Mouse (Mus musculus) hindbrain, embryonic 11.5 days (tissue): ENCODE data around the gene Scgb1b3. TPM values are rescaled to one million over a fixed set of nuclear protein-coding genes. Genes with fewer than 3 reads are reported as not detected.

ENCODE experiments used
- ATAC-seq: fragments of 200-750 bp; cut with Nextera tagmentation; 2 replicates; pipeline ENCODE4 v1.8.0; 2017; ENCODE audit warnings: mild to moderate bottlenecking, moderate TSS enrichment, moderate library complexity; ENCODE audit not compliant: low FRiP score
- DNase-seq: peaks from one replicate; pipeline ENCODE4 v3.0.0-alpha.2; 2015; ENCODE audit warnings: low spot score
- H3K27ac ChIP-seq: fragments of 300-500 bp; sonication (generic); 2 replicates; pipeline ENCODE4 v1.5.1; 2014; ENCODE audit warnings: mild to moderate bottlenecking, low read depth, low read length
- H3K27me3 ChIP-seq: fragments of 300-500 bp; sonication (generic); 2 replicates; pipeline ENCODE4 v1.6.1; 2014; ENCODE audit warnings: mild to moderate bottlenecking, low read length, moderate library complexity, mixed read lengths; ENCODE audit not compliant: control insufficient read depth, insufficient read depth
- H3K36me3 ChIP-seq: fragments of 300-500 bp; sonication (generic); 2 replicates; pipeline ENCODE4 v1.6.1; 2014; ENCODE audit warnings: mild to moderate bottlenecking, low read length, moderate library complexity, mixed read lengths; ENCODE audit not compliant: control insufficient read depth, insufficient read depth
- H3K4me1 ChIP-seq: fragments of 300-500 bp; sonication (generic); replicated peaks from 2 replicates; pipeline ENCODE4 v1.6.1; 2014; ENCODE audit warnings: low read length, mixed read lengths; ENCODE audit not compliant: control insufficient read depth, insufficient read depth
- H3K4me2 ChIP-seq: fragments of 300-500 bp; sonication (generic); replicated peaks from 2 replicates; pipeline ENCODE4 v1.6.1; 2014; ENCODE audit warnings: mild to moderate bottlenecking, low read depth, low read length
- H3K4me3 ChIP-seq: fragments of 300-500 bp; sonication (generic); 2 replicates; pipeline ENCODE4 v1.5.1; 2014; ENCODE audit warnings: low read depth, low read length
- H3K9ac ChIP-seq: fragments of 300-500 bp; sonication (generic); 2 replicates; pipeline ENCODE4 v1.6.1; 2014; ENCODE audit warnings: low read depth, low read length
- H3K9me3 ChIP-seq: fragments of 300-500 bp; sonication (generic); 2 replicates; pipeline ENCODE4 v1.6.1; 2016; ENCODE audit warnings: low read length; ENCODE audit not compliant: control insufficient read depth
- WGBS: fragments of 180-500 bp; shearing (Covaris S2); extraction: QIAGEN DNeasy Blood & Tissue Kit; methylation state at CpG from one replicate; pipeline ENCODE4 v1.1.7; 2014; 5-methylcytosine and 5-hydroxymethylcytosine counted together
- polyA plus RNA-seq: library from polyadenylated mRNA; unstranded; fragments of >200 nt; fragmentation: Nextera tagmentation; extraction: Ambion mirVana; gene quantifications from 2 replicates; pipeline ENCODE4 v1.2.1, GENCODE M21; 2014

The Scgb1b3 gene
- polyA plus RNA-seq: not detected in 2 replicates

- no peaks in the 10 kb centered on the region for H3K4me1 ChIP-seq
- no peaks in the 10 kb centered on the region for H3K36me3 ChIP-seq
- DNase-seq (no peak), ATAC-seq (no peak)
- no peak within 1 kb of the TSS for H3K27ac ChIP-seq
- H3K4me3 ChIP-seq: no peak within 1 kb of the TSS
- no peaks in the 10 kb centered on the region for H3K27me3 ChIP-seq
- no peak within 1 kb of the TSS for H3K4me2 ChIP-seq
- peaks cover 11% of the 10 kb centered on the region for H3K9me3 ChIP-seq
- 78% methylated on average over 3 of the region's 3 CpGs for WGBS
- H3K9ac ChIP-seq: no peak within 1 kb of the TSS
These were observed at the start of gene Scgb1b3 for GRCm38 (mm10) chr7:31375292-31375691. TSS of gene Scgb1b3 (plus strand) at chr7:31375592.

- no peak for DNase-seq
- Histone ChIP-seq H3K9me3 (peaks cover 12% of the 10 kb centered on the region; the same call in 1 of the 2 replicates), H3K9ac (no peak within 1 kb of the TSS), H3K4me2 (no peak within 1 kb of the TSS), H3K36me3 (no peaks in the 10 kb centered on the region), H3K27ac (no peak within 1 kb of the TSS), H3K4me3 (no peak within 1 kb of the TSS), H3K4me1 (no peaks in the 10 kb centered on the region), H3K27me3 (no peaks in the 10 kb centered on the region)
- 71% methylated on average over 4 of the region's 4 CpGs for WGBS
- ATAC-seq: no peak
These were observed 13.3 kb upstream of the Scgb1b3 start, which contains the start of gene Scgb2b3 for GRCm38 (mm10) chr7:31362022-31362560. TSS of gene Scgb2b3 (minus strand) at chr7:31362072.

Other genes starting within 250 kb of the Scgb1b3 start
- 0.60 and 0.86 TPM in 2 replicates for gene Scn1b, start 248.6 kb upstream of the Scgb1b3 start, polyA plus RNA-seq
- gene Gramd1a, start 219.7 kb upstream of the Scgb1b3 start, polyA plus RNA-seq: 120 and 125 TPM in 2 replicates
- gene Scgb2b2, start 85.1 kb upstream of the Scgb1b3 start, polyA plus RNA-seq: not detected in 2 replicates
- not detected in 2 replicates for gene Scgb1b2, start 83.8 kb upstream of the Scgb1b3 start, polyA plus RNA-seq
- not detected in 2 replicates for gene Scgb2b3, start 13.5 kb upstream of the Scgb1b3 start, polyA plus RNA-seq